Mouse (Mus musculus): ENCODE results near the gene Olfr1532-ps1.
"Not testable (repeated sequence)": the region's sequence is repeated elsewhere in the genome, so short reads cannot be mapped to it uniquely, and the experiment has no call there.

Olfr1532-ps1 gene

GRCm38 (mm10) chr7:106907676-106908075, at the start of gene Olfr1532-ps1:
Gene Olfr1532-ps1 (plus strand): TSS chr7:106908001.
- DNase-seq (ENCODE audit: low spot score), result no peak

- DNase-seq (ENCODE audit: low spot score), result no peak
These were observed 44.9 kb upstream of the Olfr1532-ps1 start, which contains the start of gene Olfr704 for GRCm38 (mm10) chr7:106862885-106863284. Gene Olfr704 (plus strand): TSS chr7:106863185.

GRCm38 (mm10) chr7:106876791-106877190, 31.0 kb upstream of the Olfr1532-ps1 start, which contains the start of gene Olfr705:
Gene Olfr705 (minus strand): TSS chr7:106876891.
- DNase-seq (ENCODE audit: low spot score), result no peak

GRCm38 (mm10) chr7:106888062-106888461, 19.7 kb upstream of the Olfr1532-ps1 start, which contains the start of gene Olfr706:
Gene Olfr706 (minus strand): TSS chr7:106888162.
- no peak for DNase-seq (ENCODE audit: low spot score)

GRCm38 (mm10) chr7:106901141-106901540, 6.7 kb upstream of the Olfr1532-ps1 start, which contains the start of gene Olfr707:
Gene Olfr707 (minus strand): TSS chr7:106901241.
- not testable (repeated sequence) for DNase-seq (ENCODE audit: low spot score)

GRCm38 (mm10) chr7:106920961-106921360, 13.2 kb downstream of the Olfr1532-ps1 start:
- not testable (repeated sequence) for DNase-seq (ENCODE audit: low spot score)

GRCm38 (mm10) chr7:106932119-106932518, 24.3 kb downstream of the Olfr1532-ps1 start, which contains the start of gene Olfr709-ps1:
Gene Olfr709-ps1 (minus strand): TSS chr7:106932219.
- DNase-seq (ENCODE audit: low spot score), result no peak

- DNase-seq (ENCODE audit: low spot score), result no peak
These were observed 40.4 kb downstream of the Olfr1532-ps1 start, which contains the start of gene Olfr710 for GRCm38 (mm10) chr7:106948212-106948611. Gene Olfr710 (minus strand): TSS chr7:106948312.

- DNase-seq (ENCODE audit: low spot score), result no peak
These were observed 56.0 kb downstream of the Olfr1532-ps1 start, which contains the start of gene Olfr6 for GRCm38 (mm10) chr7:106963837-106964236. Gene Olfr6 (minus strand): TSS chr7:106963937.
